Mouse (Mus musculus) embryonic facial prominence, embryonic 14.5 days (tissue): Measurements from ENCODE around the gene Lifr. TPM values are rescaled to one million over a fixed set of nuclear protein-coding genes. Genes with fewer than 3 reads are reported as not detected.
A peak's percentile ranks its signal among the peaks of the same experiment; 100 is the strongest.

Source experiments
- ATAC-seq: fragments of 200-750 bp; cut with Nextera tagmentation; 2 replicates; pipeline ENCODE4 v1.8.0; 2017; ENCODE audit warnings: low read depth, moderate number of reproducible peaks, moderate TSS enrichment
- DNase-seq: peaks from one replicate; pipeline ENCODE4 v3.0.0-alpha.2; 2015; ENCODE audit warnings: low spot score
- H3K27ac ChIP-seq: fragments of 300-500 bp; sonication (generic); replicated peaks from 2 replicates; pipeline ENCODE4 v1.5.1; 2014; ENCODE audit warnings: low read depth, mild to moderate bottlenecking, low read length, moderate library complexity
- H3K27me3 ChIP-seq: fragments of 300-500 bp; sonication (generic); replicated peaks from 2 replicates; pipeline ENCODE4 v1.6.1; 2014; ENCODE audit warnings: low read length; ENCODE audit not compliant: control insufficient read depth, insufficient read depth
- H3K36me3 ChIP-seq: fragments of 300-500 bp; sonication (generic); 2 replicates; pipeline ENCODE4 v1.6.1; 2014; ENCODE audit warnings: low read length, mixed read lengths; ENCODE audit not compliant: control insufficient read depth, insufficient read depth
- H3K4me1 ChIP-seq: fragments of 300-500 bp; sonication (generic); 2 replicates; pipeline ENCODE4 v1.6.1; 2014; ENCODE audit warnings: antibody characterized with exemption, low read length; ENCODE audit not compliant: control insufficient read depth, insufficient read depth
- H3K4me2 ChIP-seq: fragments of 300-500 bp; sonication (generic); 2 replicates; pipeline ENCODE4 v1.6.1; 2014; ENCODE audit warnings: low read depth, mild to moderate bottlenecking, low read length, moderate library complexity, mixed read lengths
- H3K4me3 ChIP-seq: fragments of 300-500 bp; sonication (generic); 2 replicates; pipeline ENCODE4 v1.5.1; 2014; ENCODE audit warnings: low read depth, mild to moderate bottlenecking, low read length
- H3K9ac ChIP-seq: fragments of 300-500 bp; sonication (generic); 2 replicates; pipeline ENCODE4 v1.6.1; 2014; ENCODE audit warnings: low read depth, mild to moderate bottlenecking, low read length, moderate library complexity, mixed read lengths
- H3K9me3 ChIP-seq: fragments of 300-500 bp; sonication (generic); 2 replicates; pipeline ENCODE4 v1.6.1; 2016; ENCODE audit warnings: low read length; ENCODE audit not compliant: control insufficient read depth
- WGBS: fragments of 180-500 bp; shearing (Covaris S2); extraction: QIAGEN DNeasy Blood & Tissue Kit; methylation state at CpG from one replicate; pipeline ENCODE4 v1.1.7; 2014; 5-methylcytosine and 5-hydroxymethylcytosine counted together
- polyA plus RNA-seq: library from polyadenylated mRNA; unstranded; fragments of >200 nt; fragmentation: Nextera tagmentation; extraction: Ambion mirVana; gene quantifications from 2 replicates; pipeline ENCODE4 v1.2.1, GENCODE M21; 2014

Lifr gene
- polyA plus RNA-seq, 1 experiment from 2014 or later = 39.2 TPM

DNA sequence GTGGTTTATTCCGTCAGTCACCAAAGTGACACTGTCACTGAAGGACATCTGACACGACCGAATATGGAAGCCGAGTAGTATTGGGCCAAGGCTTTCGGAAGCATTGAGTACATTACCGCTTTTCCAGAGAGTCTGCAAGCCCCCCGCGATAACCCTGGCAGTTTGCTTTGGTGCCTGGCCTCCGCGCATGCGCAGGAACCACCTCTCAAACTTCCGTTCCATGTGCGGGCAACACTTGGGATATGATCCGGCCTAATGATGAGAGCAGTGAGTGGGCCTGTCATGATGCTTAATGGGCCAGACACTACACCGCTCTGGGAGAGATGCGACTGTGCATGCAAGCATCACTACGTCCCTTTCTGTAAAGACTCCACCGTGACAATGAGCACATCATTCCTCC, 59.4 kb downstream of the Lifr start:
- no peak overlapping the region for H3K27ac ChIP-seq
- no peak overlapping the region for H3K4me2 ChIP-seq
- H3K27me3 ChIP-seq = no peaks in the 10 kb centered on the region
- no peak for ATAC-seq
- H3K36me3 ChIP-seq = no peaks in the 10 kb centered on the region; the same call in 1 of the 2 replicates
- H3K9ac ChIP-seq = no peak overlapping the region
- no peak overlapping the region for H3K4me3 ChIP-seq
- WGBS = 95% methylated on average over 18 of the region's 18 CpGs
- H3K9me3 ChIP-seq = no peaks in the 10 kb centered on the region
- no peak for DNase-seq
- H3K4me1 ChIP-seq = peaks cover 26% of the 10 kb centered on the region

GRCm38 (mm10) chr15:7150591-7150990, 60.2 kb downstream of the Lifr start:
- Histone ChIP-seq H3K9me3 (no peaks in the 10 kb centered on the region), H3K4me1 (peaks cover 23% of the 10 kb centered on the region), H3K4me3 (no peak overlapping the region), H3K27me3 (no peaks in the 10 kb centered on the region), H3K27ac (no peak overlapping the region), H3K9ac (no peak overlapping the region), H3K4me2 (no peak overlapping the region), H3K36me3 (peaks cover 2% of the 10 kb centered on the region; the same call in 1 of the 2 replicates)
- ATAC-seq (no peak), DNase-seq (no peak)
- WGBS = 87% methylated on average over 9 of the region's 9 CpGs

- Histone ChIP-seq H3K4me2 (no peak overlapping the region), H3K27ac (no peak overlapping the region), H3K9ac (no peak overlapping the region), H3K27me3 (no peaks in the 10 kb centered on the region), H3K9me3 (no peaks in the 10 kb centered on the region), H3K4me3 (no peak overlapping the region), H3K36me3 (peaks cover 14% of the 10 kb centered on the region; the same call in 1 of the 2 replicates), H3K4me1 (peaks cover 16% of the 10 kb centered on the region)
- 51% methylated on average over 10 of the region's 10 CpGs for WGBS
- DNase-seq (peak; percentile 50), ATAC-seq (peak; percentile 80)
These were observed 61.8 kb downstream of the Lifr start for GRCm38 (mm10) chr15:7152116-7152760.

DNA sequence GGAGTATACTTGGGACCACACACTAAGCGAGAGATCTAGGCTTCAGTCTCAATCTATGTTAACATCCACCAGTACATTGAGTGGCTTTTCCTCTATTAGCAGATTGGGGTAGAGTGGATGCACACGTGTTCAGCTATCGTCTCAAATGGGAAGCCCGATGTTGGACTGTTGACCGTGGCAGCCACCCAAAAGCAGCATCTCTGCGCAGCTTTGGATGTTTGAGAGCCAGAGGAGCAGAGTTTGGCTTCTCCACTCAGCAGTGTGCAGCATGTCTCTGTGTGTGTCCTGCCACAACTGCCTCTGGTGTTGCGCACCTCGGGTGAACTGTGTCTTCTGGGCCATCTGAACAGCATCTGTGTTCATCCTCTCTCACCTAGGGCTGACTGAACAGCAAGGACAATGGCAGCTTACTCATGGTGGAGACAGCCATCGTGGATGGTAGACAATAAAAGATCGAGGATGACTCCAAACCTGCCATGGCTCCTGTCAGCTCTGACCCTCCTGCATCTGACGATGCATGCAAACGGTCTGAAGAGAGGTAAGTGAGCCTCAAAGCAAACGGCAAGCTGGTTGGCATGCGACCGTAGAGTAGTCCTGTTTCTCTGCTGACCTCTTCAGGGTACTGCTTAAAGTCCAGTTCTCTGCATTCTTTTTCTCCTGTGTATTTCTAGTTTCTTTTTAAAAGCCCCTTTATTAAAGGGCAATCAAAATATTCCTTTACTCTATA, 63.8 kb downstream of the Lifr start:
- peaks cover 16% of the 10 kb centered on the region for H3K4me1 ChIP-seq
- peaks cover 23% of the 10 kb centered on the region for H3K36me3 ChIP-seq
- H3K4me2 ChIP-seq = no peak overlapping the region
- H3K27me3 ChIP-seq = no peaks in the 10 kb centered on the region
- no peak overlapping the region for H3K27ac ChIP-seq
- no peak overlapping the region for H3K9ac ChIP-seq
- no peaks in the 10 kb centered on the region for H3K9me3 ChIP-seq
- 76% methylated on average over 15 of the region's 15 CpGs for WGBS
- ATAC-seq (0 out of 2 replicates have a peak, but pooled peaks have one; percentile 10), DNase-seq (peak; percentile 22)
- H3K4me3 ChIP-seq = no peak overlapping the region

DNA sequence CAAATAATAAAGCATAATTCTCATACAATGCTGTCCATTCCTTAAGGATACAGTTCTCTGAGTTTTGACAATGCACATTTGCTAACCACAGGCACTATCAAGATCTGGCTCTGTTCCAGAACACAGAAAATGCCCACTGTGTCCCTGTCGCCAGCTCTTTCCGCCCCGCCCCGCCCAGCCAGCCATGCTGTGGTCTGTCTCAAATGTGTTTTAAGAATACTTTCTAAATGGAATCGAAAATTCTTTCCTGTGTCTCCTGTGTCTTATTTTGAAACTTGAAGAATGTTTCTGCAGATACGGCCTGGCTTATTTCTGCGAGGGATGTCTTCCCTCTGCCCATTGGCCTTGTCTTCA, 64.3 kb downstream of the Lifr start:
- H3K4me1 ChIP-seq = peaks cover 16% of the 10 kb centered on the region
- no peak overlapping the region for H3K9ac ChIP-seq
- no peak overlapping the region for H3K4me3 ChIP-seq
- H3K36me3 ChIP-seq = peaks cover 28% of the 10 kb centered on the region
- DNase-seq (peak; percentile 63), ATAC-seq (no peak)
- H3K9me3 ChIP-seq = no peaks in the 10 kb centered on the region
- no peaks in the 10 kb centered on the region for H3K27me3 ChIP-seq
- H3K27ac ChIP-seq = 0 out of 2 replicates have a peak overlapping the region, but pooled peaks have one; percentile 18
- no peak overlapping the region for H3K4me2 ChIP-seq
- WGBS = 49% methylated on average over 7 of the region's 7 CpGs

DNA sequence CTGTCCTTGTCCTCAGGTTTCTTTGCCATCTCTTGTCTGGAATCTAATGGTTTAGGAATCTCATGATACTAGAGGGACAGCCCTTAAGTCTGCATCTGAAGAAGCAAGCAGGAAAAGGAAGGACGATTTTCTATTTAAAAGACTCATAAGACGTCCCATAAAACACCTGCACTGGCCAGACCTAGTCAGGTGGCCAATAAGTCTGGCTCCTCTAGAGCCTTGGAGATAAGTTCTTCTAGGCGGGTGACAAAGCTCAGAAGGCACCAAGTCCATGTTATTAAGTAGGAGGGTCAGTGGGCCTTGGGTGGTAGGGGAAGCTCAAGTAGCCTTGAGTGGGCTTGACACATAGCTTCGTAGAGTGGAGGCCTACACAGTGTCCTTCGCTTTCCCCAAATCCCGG, 67.2 kb downstream of the Lifr start:
- Histone ChIP-seq H3K4me3 (no peak overlapping the region), H3K4me2 (no peak overlapping the region), H3K27ac (no peak overlapping the region), H3K9ac (no peak overlapping the region), H3K9me3 (no peaks in the 10 kb centered on the region), H3K4me1 (peaks cover 9% of the 10 kb centered on the region), H3K36me3 (peaks cover 41% of the 10 kb centered on the region), H3K27me3 (no peaks in the 10 kb centered on the region)
- WGBS = 97% methylated on average over 6 of the region's 6 CpGs
- ATAC-seq (no peak), DNase-seq (no peak)

DNA sequence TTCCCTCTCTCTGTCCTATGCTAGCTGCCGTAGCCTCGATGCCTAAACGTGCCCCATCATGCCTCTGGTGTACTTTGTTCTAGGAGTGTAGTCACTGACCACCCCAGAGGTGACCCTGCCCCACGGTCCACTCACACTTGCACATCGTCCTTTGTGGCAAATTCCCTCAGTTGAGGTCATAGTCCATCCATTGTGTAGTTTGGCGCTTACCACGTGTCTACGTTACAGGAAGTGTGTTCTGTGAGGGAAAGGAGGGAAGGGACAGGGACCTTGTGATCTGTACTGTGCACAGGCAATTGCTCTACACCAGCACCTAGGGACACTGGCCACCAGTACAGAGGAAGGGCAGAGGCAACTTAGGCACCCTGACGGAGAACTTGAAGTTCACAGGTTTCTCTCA, 69.5 kb downstream of the Lifr start:
- Histone ChIP-seq H3K27ac (no peak overlapping the region), H3K9me3 (no peaks in the 10 kb centered on the region), H3K4me1 (peaks cover 3% of the 10 kb centered on the region; the same call in 1 of the 2 replicates), H3K4me2 (no peak overlapping the region), H3K9ac (no peak overlapping the region), H3K27me3 (no peaks in the 10 kb centered on the region), H3K4me3 (no peak overlapping the region), H3K36me3 (peaks cover 51% of the 10 kb centered on the region)
- ATAC-seq (no peak), DNase-seq (no peak)
- 92% methylated on average over 9 of the region's 9 CpGs for WGBS

DNA sequence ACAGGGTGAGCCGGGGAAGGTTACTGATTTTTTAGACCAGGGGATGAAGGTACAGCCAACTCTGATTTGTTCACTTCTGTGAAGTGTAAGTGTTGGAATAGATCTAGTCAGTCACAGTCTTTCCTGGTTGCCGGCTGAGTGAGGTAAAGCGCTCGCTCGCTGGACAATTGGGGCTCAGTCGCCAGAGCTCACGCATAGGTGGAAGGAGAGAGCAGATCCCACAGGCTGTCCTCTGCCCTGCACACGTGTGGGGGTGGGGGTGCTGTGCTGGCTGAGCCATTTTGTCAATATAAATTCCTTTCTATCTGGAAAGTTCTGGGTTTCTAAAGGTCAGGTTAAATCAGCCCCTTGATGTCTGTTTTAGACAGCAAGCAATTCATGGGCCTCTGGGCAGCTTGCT, 69.9 kb downstream of the Lifr start:
- Histone ChIP-seq H3K27ac (no peak overlapping the region), H3K27me3 (no peaks in the 10 kb centered on the region), H3K9me3 (no peaks in the 10 kb centered on the region), H3K4me3 (no peak overlapping the region), H3K4me2 (no peak overlapping the region), H3K36me3 (peaks cover 54% of the 10 kb centered on the region), H3K4me1 (no peaks in the 10 kb centered on the region), H3K9ac (no peak overlapping the region)
- no peak for ATAC-seq
- DNase-seq = no peak
- 82% methylated on average over 8 of the region's 8 CpGs for WGBS

DNA sequence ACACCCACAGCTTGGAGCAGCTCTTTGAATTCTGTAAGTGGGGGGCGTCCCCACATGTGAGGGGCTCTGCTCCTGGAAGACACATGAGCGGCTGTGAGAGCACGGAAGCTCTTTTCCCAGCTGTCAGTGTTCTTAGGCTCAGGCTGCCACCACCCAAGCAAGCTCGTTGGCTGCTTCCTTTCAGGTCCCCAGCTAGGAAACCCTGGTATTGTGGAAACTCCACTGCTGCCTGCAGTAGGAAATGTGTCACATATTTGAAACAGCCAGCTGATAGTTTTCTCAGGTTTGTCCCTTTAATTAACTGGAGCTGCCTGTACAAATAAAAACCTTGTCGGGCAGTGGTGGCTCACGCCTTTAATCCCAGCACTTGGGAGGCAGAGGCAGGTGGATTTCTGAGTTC, 73.4 kb downstream of the Lifr start:
- DNase-seq = peak; percentile 19
- ATAC-seq = no peak
- Histone ChIP-seq H3K27ac (no peak overlapping the region), H3K9ac (no peak overlapping the region), H3K4me1 (no peaks in the 10 kb centered on the region), H3K4me2 (no peak overlapping the region), H3K9me3 (no peaks in the 10 kb centered on the region), H3K36me3 (peaks cover 58% of the 10 kb centered on the region), H3K4me3 (no peak overlapping the region), H3K27me3 (no peaks in the 10 kb centered on the region)
- 64% methylated on average over 6 of the region's 6 CpGs for WGBS
